Mouse (Mus musculus) forebrain, embryonic 15.5 days (tissue): ENCODE measurements around the gene Hoxd10. TPM values are rescaled to one million over a fixed set of nuclear protein-coding genes. Genes with fewer than 3 reads are reported as not detected.

Source experiments
- ATAC-seq: fragments of 200-750 bp; cut with Nextera tagmentation; replicated peaks from 2 replicates; pipeline ENCODE4 v1.8.0; 2017; ENCODE audit warnings: mild to moderate bottlenecking, moderate TSS enrichment, moderate library complexity
- H3K27ac ChIP-seq: fragments of 300-500 bp; sonication (generic); replicated peaks from 2 replicates; pipeline ENCODE4 v1.5.1; 2015; ENCODE audit warnings: mild to moderate bottlenecking, inconsistent platforms
- H3K27me3 ChIP-seq: fragments of 300-500 bp; sonication (generic); 2 replicates; pipeline ENCODE4 v1.6.1; 2015; ENCODE audit warnings: inconsistent platforms
- H3K36me3 ChIP-seq: fragments of 300-500 bp; sonication (generic); 2 replicates; pipeline ENCODE4 v1.6.1; 2015; ENCODE audit warnings: mild to moderate bottlenecking, inconsistent platforms
- H3K4me1 ChIP-seq: fragments of 300-500 bp; sonication (generic); 2 replicates; pipeline ENCODE4 v1.6.1; 2015; ENCODE audit warnings: inconsistent platforms
- H3K4me2 ChIP-seq: fragments of 300-500 bp; sonication (generic); replicated peaks from 2 replicates; pipeline ENCODE4 v1.6.1; 2015; ENCODE audit warnings: mild to moderate bottlenecking, inconsistent platforms
- H3K4me3 ChIP-seq: fragments of 300-500 bp; sonication (generic); 2 replicates; pipeline ENCODE4 v1.5.1; 2015; ENCODE audit warnings: mild to moderate bottlenecking, inconsistent platforms
- H3K9ac ChIP-seq: fragments of 300-500 bp; sonication (generic); replicated peaks from 2 replicates; pipeline ENCODE4 v1.6.1; 2015; ENCODE audit warnings: mild to moderate bottlenecking, inconsistent platforms
- H3K9me3 ChIP-seq: fragments of 300-500 bp; sonication (generic); 2 replicates; pipeline ENCODE4 v1.6.1; 2016; ENCODE audit warnings: inconsistent platforms
- WGBS: fragments of 180-500 bp; shearing (Covaris S2); methylation state at CpG from one replicate; pipeline ENCODE4 v1.1.7; 2015; ENCODE audit warnings: mixed read lengths; 5-methylcytosine and 5-hydroxymethylcytosine counted together
- polyA plus RNA-seq: library from polyadenylated mRNA; unstranded; fragments of >200 nt; fragmentation: Nextera tagmentation; extraction: Ambion mirVana; gene quantifications from 2 replicates; pipeline ENCODE4 v1.2.1, GENCODE M21; 2015

Hoxd10 gene
- polyA plus RNA-seq, 1 experiment from 2014 or later: not detected

DNA sequence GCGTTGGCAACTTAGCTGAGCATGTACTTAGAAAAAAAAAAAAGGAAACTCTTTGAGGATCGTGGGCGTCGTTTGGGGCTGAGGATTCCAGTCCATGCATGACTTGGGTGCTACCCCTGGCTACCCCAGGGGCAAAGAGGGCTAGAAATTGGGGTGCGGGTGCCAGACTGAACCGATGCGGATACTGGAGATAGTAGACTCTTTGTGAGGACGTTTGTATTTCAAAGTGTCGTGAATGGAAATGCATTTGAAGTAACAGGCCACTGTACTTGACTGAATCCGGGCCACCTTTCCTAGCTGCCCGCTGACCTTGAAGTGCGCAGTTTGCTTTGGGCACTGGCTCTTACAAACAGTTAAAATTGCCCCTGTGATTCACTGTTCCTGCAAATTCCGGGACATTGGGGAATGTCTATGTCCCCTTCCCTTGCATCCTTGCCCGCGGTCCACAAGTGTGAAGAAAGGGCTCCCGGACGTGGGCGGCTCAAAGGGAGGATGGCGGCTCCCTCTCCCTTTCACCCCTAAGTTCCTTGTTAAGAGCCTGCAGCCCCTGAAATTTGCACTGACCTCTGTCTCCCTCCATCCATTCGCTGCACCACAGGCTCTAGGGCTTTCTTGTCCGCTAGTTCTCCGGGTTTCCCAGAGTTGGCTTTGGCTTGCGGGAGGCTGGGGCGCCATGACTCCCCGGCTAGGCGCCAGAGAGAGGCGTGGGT is 4.6 kb upstream of the Hoxd10 start:
- Histone ChIP-seq H3K27me3 (peaks cover 97% of the 10 kb centered on the region), H3K4me2 (no peak overlapping the region), H3K9me3 (no peaks in the 10 kb centered on the region), H3K27ac (no peak overlapping the region), H3K36me3 (no peaks in the 10 kb centered on the region), H3K4me1 (peaks cover 8% of the 10 kb centered on the region), H3K9ac (no peak overlapping the region), H3K4me3 (no peak overlapping the region)
- WGBS: 1% methylated on average over 27 of the region's 27 CpGs
- no peak for ATAC-seq

DNA sequence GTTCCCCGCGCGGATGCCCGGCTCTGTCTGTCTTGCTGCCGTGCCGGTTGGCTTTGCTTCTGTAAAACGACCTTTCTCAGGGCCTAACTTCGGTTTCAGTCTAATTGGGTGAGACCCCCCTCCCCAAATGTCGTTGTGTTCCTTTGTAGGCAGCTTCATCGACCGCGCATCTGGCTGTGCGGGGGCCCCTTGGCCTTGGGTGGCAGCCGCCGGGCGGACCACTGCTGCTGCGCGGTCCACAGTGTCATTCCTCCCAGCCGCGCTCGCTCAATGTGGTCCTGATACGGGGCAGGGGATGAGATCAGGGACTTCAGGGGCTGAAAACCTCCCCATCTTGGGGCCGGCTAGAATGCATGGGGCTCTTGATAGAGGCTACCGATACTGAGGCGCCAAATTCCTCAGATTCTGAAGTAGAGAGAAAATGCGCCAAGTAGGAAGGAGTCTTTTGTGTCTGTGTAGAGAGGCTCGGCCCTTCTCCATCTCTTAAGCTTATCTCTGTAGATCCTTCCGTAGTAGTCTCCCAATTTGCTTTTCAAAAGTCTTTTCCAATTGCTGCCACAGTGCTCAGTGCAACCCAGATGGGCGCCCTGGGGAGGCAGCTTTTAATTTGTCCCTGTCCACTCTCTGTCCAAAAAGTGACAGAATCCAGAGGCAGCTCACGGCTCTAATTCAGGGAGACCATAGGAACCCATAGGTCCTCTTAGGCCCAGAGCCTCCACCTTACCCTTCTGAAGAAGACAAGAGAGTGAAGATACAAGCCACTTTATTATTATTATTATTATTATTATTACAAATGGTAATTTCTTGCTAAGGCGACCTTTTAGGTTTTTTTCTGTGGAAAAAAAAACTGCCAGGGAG is 3.8 kb upstream of the Hoxd10 start:
- H3K4me2 ChIP-seq: no peak overlapping the region
- H3K36me3 ChIP-seq: no peaks in the 10 kb centered on the region
- H3K27ac ChIP-seq: no peak overlapping the region
- no peak for ATAC-seq
- no peaks in the 10 kb centered on the region for H3K9me3 ChIP-seq
- under 1% methylated on average over 31 of the region's 31 CpGs for WGBS
- peaks cover under 1% of the 10 kb centered on the region for H3K4me1 ChIP-seq
- H3K9ac ChIP-seq: no peak overlapping the region
- H3K4me3 ChIP-seq: no peak overlapping the region
- H3K27me3 ChIP-seq: peaks cover 97% of the 10 kb centered on the region

DNA sequence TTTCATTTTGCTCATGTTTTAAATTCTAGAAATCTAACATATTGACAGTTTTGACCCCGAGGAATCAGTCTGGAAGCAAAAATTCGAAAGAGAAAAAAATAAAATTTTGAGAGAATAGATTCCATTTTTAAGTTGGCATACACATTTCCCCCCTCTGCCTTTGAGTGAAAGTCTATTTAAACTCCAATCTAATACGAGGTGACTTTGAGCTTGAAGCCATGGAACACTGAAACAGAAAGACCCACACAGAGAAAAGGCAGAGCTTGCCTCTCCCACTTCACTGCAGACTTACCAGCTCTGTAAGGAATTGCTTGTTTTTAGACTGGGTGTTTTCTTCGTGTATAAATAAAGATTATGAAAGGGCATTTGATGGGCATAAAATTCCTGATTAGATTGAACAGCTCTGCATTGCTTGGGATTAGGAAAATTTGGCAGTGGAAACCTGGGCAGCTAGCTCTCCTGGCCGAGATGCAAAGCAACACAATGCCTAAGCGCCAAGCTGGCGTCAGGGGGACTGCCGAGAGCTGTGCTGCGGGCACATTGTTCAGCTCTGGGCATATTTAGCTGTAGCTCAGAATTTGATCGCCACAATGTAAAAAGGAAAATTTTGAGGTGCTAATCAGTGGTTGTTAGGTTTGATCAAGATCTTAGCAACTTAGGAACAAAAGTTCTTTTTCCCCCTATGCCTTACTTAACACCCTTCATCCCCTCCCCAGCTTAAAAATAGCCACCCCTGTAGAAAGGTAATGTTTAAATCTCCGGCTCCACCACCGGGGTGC is 2.7 kb upstream of the Hoxd10 start:
- no peaks in the 10 kb centered on the region for H3K9me3 ChIP-seq
- H3K27me3 ChIP-seq: peaks cover 97% of the 10 kb centered on the region
- H3K9ac ChIP-seq: no peak overlapping the region
- no peak overlapping the region for H3K27ac ChIP-seq
- no peaks in the 10 kb centered on the region for H3K36me3 ChIP-seq
- ATAC-seq: no peak
- WGBS: 4% methylated on average over 12 of the region's 12 CpGs
- H3K4me3 ChIP-seq: no peak overlapping the region
- H3K4me2 ChIP-seq: no peak overlapping the region
- H3K4me1 ChIP-seq: no peaks in the 10 kb centered on the region

DNA sequence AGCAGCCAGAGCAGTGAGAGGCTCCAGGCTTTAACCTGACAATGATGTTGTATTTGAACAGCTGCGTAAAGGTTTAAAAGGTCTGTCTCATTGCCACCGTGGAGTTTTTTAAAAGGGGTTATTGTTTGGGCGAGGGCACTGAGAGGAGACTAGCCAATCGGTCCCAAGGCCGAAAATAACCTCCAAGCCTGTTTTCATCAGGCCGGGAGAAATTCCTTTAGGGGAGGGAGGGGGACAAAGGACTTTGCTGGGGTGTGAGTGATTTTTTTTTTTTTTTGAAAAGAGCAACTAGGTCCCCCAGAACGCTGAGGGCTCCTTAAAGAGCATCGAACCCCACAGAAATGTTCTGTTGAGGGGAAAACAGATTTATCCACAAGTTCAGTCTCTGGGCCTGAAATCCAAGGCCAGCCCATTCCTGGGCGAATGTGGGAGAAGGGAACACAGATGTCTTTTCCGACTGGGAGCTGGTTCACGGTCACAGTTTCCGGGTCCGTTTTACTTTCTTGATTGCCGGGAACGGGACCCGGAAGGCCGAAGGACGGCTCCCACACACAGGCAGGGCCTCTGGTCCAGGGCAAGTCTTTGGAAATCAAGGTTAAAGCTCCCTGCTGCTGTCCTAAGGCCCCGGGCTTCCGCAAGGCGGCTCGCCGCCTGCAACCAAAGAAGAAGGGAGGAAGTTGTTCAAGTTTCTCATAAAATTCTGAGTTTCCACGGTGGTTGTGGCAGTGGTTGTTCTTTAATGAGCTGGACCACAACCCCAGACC is 2.0 kb upstream of the Hoxd10 start:
- H3K27me3 ChIP-seq: peaks cover 97% of the 10 kb centered on the region
- ATAC-seq: no peak
- H3K4me3 ChIP-seq: no peak overlapping the region
- H3K9me3 ChIP-seq: no peaks in the 10 kb centered on the region
- no peak overlapping the region for H3K4me2 ChIP-seq
- no peaks in the 10 kb centered on the region for H3K36me3 ChIP-seq
- H3K27ac ChIP-seq: no peak overlapping the region
- no peaks in the 10 kb centered on the region for H3K4me1 ChIP-seq
- under 1% methylated on average over 24 of the region's 24 CpGs for WGBS
- H3K9ac ChIP-seq: no peak overlapping the region

DNA sequence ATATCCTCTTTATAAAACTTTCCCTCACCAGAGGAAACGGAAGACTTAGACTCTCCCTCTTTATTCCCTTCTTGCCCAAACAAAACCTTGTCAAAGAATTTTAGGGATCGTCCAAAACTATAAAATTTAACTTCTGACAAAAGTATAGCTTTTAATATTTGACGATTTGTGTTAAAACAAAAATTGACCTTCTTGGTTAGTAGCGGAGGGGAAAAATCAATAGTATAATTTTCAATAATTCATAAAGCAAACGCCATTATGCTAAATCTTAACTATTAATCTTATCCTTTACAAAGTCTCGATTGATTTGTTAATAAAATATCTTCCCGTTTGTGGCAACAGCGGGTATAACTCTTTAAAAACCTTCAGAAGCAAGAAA is 1.4 kb upstream of the Hoxd10 start:
- no peaks in the 10 kb centered on the region for H3K9me3 ChIP-seq
- no peak overlapping the region for H3K4me3 ChIP-seq
- H3K27ac ChIP-seq: no peak overlapping the region
- no peaks in the 10 kb centered on the region for H3K4me1 ChIP-seq
- ATAC-seq: no peak
- no peak overlapping the region for H3K4me2 ChIP-seq
- H3K36me3 ChIP-seq: no peaks in the 10 kb centered on the region
- peaks cover 97% of the 10 kb centered on the region for H3K27me3 ChIP-seq
- H3K9ac ChIP-seq: no peak overlapping the region
- 10% methylated on average over 8 of the region's 8 CpGs for WGBS

DNA sequence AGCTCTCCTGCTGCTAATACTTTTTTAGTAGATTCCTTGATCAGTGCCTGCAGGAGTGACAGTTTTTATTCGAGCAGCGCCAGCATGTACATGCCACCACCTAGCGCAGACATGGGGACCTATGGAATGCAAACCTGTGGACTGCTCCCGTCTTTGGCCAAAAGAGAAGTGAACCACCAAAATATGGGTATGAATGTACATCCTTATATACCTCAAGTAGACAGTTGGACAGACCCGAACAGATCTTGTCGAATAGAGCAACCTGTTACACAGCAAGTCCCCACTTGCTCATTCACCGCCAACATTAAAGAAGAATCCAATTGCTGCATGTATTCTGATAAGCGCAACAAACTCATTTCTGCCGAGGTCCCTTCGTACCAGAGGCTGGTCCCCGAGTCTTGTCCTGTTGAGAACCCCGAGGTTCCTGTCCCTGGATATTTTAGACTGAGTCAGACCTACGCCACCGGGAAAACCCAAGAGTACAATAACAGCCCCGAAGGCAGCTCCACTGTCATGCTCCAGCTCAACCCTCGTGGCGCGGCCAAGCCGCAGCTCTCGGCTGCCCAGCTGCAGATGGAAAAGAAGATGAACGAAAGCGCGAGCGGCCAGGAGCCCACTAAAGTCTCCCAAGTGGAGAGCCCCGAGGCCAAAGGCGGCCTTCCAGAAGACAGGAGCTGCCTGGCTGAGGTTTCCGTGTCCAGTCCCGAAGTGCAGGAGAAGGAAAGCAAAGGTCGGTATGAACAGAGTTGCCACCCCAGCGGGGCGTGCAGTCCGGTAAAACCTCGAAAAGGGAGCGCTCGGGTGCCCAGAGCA is 477 bp downstream of the Hoxd10 start:
- no peak overlapping the region for H3K27ac ChIP-seq
- H3K27me3 ChIP-seq: peaks cover 98% of the 10 kb centered on the region
- H3K36me3 ChIP-seq: no peaks in the 10 kb centered on the region
- no peak for ATAC-seq
- no peaks in the 10 kb centered on the region for H3K9me3 ChIP-seq
- no peak overlapping the region for H3K9ac ChIP-seq
- no peaks in the 10 kb centered on the region for H3K4me1 ChIP-seq
- WGBS: 4% methylated on average over 35 of the region's 35 CpGs
- no peak overlapping the region for H3K4me2 ChIP-seq
- H3K4me3 ChIP-seq: no peak overlapping the region

DNA sequence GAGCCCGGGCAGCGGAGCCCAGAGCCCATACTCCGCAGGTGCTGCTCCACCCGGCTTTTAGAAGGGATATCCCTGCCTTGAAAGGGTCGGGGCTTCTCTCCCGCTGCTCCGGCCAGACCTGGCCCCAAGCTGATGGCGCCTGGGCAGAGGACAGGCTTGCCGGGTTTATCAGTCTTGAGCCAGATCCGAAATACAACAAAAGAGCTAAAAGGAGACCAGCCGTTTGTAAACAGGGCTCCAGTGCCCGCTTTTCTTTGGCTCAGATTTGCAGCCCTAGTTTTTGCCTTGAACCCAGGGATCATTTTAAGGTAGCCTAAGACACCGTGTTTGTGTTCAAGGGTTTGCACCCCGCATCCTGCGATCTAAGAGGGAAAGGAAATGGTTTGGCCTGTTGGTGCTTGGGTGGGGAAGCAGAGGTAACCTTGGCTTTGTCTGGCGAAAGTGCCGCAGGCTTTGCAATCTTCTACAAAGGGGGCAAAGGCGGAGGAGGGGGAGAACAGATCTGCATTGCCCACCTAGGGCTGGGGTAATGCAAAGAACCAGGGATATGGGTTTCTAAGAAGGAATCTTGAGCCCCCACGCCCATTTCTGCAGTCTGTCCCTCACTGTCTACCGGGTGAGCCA is 1.2 kb downstream of the Hoxd10 start:
- no peak overlapping the region for H3K9ac ChIP-seq
- peaks cover 98% of the 10 kb centered on the region for H3K27me3 ChIP-seq
- no peak for ATAC-seq
- no peaks in the 10 kb centered on the region for H3K9me3 ChIP-seq
- no peaks in the 10 kb centered on the region for H3K36me3 ChIP-seq
- no peak overlapping the region for H3K4me2 ChIP-seq
- H3K4me3 ChIP-seq: no peak overlapping the region
- H3K27ac ChIP-seq: no peak overlapping the region
- 1% methylated on average over 20 of the region's 20 CpGs for WGBS
- H3K4me1 ChIP-seq: peaks cover 5% of the 10 kb centered on the region

DNA sequence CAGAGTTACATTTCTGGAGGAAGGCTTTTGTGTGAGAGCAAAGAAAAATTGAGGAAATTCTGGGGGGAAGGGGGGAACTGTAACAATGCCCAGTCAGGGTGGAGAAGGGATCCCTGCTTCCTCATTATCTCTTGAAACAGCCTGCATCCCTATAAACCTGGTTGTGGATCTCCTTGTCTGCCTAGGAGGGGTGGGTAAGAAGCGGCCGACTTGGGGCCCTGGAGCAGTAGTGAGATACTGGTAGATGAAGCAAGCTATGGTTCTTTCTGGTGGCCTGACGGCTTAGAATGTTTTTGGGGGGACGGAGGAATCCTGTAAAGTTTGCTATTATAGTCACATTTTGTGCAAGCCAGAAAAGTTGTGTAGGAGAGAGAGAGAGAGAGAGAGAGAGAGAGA is 1.7 kb downstream of the Hoxd10 start:
- Histone ChIP-seq H3K27ac (no peak overlapping the region), H3K4me3 (no peak overlapping the region), H3K27me3 (peaks cover 97% of the 10 kb centered on the region), H3K9me3 (no peaks in the 10 kb centered on the region), H3K4me2 (no peak overlapping the region), H3K9ac (no peak overlapping the region), H3K4me1 (peaks cover 11% of the 10 kb centered on the region), H3K36me3 (no peaks in the 10 kb centered on the region)
- WGBS: 10% methylated on average over 4 of the region's 4 CpGs
- ATAC-seq: no peak

DNA sequence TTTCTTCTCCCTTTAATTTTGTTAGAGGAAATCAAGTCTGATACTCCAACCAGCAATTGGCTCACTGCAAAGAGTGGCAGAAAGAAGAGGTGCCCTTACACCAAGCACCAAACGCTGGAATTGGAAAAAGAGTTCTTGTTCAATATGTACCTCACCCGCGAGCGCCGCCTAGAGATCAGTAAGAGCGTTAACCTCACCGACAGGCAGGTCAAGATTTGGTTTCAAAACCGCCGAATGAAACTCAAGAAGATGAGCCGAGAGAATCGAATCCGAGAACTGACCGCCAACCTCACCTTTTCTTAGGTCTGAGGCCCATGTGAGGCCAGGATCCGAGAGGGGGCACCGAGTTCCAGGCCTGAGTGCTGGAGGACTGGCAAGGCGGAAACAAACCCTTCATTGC is 2.3 kb downstream of the Hoxd10 start:
- no peak overlapping the region for H3K4me3 ChIP-seq
- no peaks in the 10 kb centered on the region for H3K36me3 ChIP-seq
- H3K4me2 ChIP-seq: no peak overlapping the region
- no peak overlapping the region for H3K9ac ChIP-seq
- no peak for ATAC-seq
- peaks cover 96% of the 10 kb centered on the region for H3K27me3 ChIP-seq
- WGBS: 1% methylated on average over 16 of the region's 16 CpGs
- H3K9me3 ChIP-seq: no peaks in the 10 kb centered on the region
- H3K4me1 ChIP-seq: peaks cover 12% of the 10 kb centered on the region
- no peak overlapping the region for H3K27ac ChIP-seq

DNA sequence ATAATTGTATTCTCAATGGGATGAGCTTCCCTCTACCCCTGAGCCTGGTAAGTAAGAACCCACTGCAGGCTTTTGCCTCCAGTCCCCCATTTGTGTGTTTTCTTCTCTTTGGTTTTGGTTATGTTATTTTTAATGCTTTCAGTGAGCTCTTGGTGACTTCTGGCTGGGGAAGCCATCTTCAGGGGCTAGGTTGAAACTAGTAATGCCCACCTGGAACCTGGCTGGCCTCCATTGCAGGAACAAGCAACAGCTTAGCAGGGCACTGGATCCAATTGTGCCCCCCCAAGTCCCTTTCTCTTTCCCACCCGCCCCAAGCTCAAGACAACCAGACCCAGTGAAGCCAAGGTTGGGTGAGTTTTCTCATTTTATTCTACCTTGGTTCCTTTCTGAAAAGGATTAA is 3.7 kb downstream of the Hoxd10 start:
- no peaks in the 10 kb centered on the region for H3K36me3 ChIP-seq
- 7% methylated on average over 1 of the region's 1 CpGs for WGBS
- ATAC-seq: no peak
- peaks cover 97% of the 10 kb centered on the region for H3K27me3 ChIP-seq
- H3K4me2 ChIP-seq: no peak overlapping the region
- no peak overlapping the region for H3K27ac ChIP-seq
- no peaks in the 10 kb centered on the region for H3K9me3 ChIP-seq
- H3K4me1 ChIP-seq: peaks cover 12% of the 10 kb centered on the region
- H3K4me3 ChIP-seq: no peak overlapping the region
- H3K9ac ChIP-seq: no peak overlapping the region
